Mouse (Mus musculus) heart, postnatal 0 days (tissue): ENCODE data around the gene Tex28. TPM values are rescaled to one million over a fixed set of nuclear protein-coding genes. Genes with fewer than 3 reads are reported as not detected.
A peak's percentile ranks its signal among the peaks of the same experiment; 100 is the strongest.

Experiments used
- ATAC-seq: fragments of 200-750 bp; cut with Nextera tagmentation; 2 replicates; pipeline ENCODE4 v1.8.0; 2017; ENCODE audit warnings: low read depth, moderate number of reproducible peaks, moderate library complexity; ENCODE audit not compliant: insufficient read depth
- DNase-seq: peaks from one replicate; pipeline ENCODE4 v3.0.0-alpha.2; 2016; ENCODE audit warnings: low spot score
- H3K27ac ChIP-seq: fragments of 300-500 bp; sonication (generic); 2 replicates; pipeline ENCODE4 v1.5.1; 2014; ENCODE audit warnings: low read depth, mild to moderate bottlenecking
- H3K27me3 ChIP-seq: fragments of 300-500 bp; sonication (generic); 2 replicates; pipeline ENCODE4 v1.6.1; 2014; ENCODE audit warnings: low read length, mixed read lengths; ENCODE audit not compliant: control insufficient read depth, insufficient read depth
- H3K36me3 ChIP-seq: fragments of 300-500 bp; sonication (generic); replicated peaks from 2 replicates; pipeline ENCODE4 v1.6.1; 2014; ENCODE audit warnings: low read length, mixed read lengths; ENCODE audit not compliant: control insufficient read depth, insufficient read depth
- H3K4me1 ChIP-seq: fragments of 300-500 bp; sonication (generic); 2 replicates; pipeline ENCODE4 v1.6.1; 2014; ENCODE audit warnings: antibody characterized with exemption; ENCODE audit not compliant: control insufficient read depth, insufficient read depth
- H3K4me2 ChIP-seq: fragments of 300-500 bp; sonication (generic); 2 replicates; pipeline ENCODE4 v1.6.1; 2014; ENCODE audit warnings: low read depth, mild to moderate bottlenecking, low read length, moderate library complexity
- H3K4me3 ChIP-seq: fragments of 300-500 bp; sonication (generic); 2 replicates; pipeline ENCODE4 v1.5.1; 2014; ENCODE audit warnings: low read depth, low read length
- H3K9ac ChIP-seq: fragments of 300-500 bp; sonication (generic); replicated peaks from 2 replicates; pipeline ENCODE4 v1.6.1; 2014; ENCODE audit warnings: low read depth, low read length, mixed read lengths
- H3K9me3 ChIP-seq: fragments of 300-500 bp; sonication (generic); replicated peaks from 2 replicates; pipeline ENCODE4 v1.6.1; 2016; ENCODE audit warnings: low read length; ENCODE audit not compliant: control insufficient read depth
- CTCF ChIP-seq: IDR thresholded peaks from 2 replicates; pipeline ENCODE4 v1.5.1; 2016; ENCODE audit warnings: antibody characterized with exemption, control low read depth, low read depth
- EP300 ChIP-seq: IDR thresholded peaks from 2 replicates; pipeline ENCODE4 v1.6.1; 2016; ENCODE audit warnings: antibody characterized with exemption, low read depth
- WGBS: fragments of 180-500 bp; shearing (Covaris S2); extraction: QIAGEN DNeasy Blood & Tissue Kit; methylation state at CpG from one replicate; pipeline ENCODE4 v1.1.7; 2014; 5-methylcytosine and 5-hydroxymethylcytosine counted together
- polyA plus RNA-seq: library from polyadenylated mRNA; unstranded; fragments of >200 nt; fragmentation: Nextera tagmentation; extraction: Ambion mirVana; gene quantifications from 2 replicates; pipeline ENCODE4 v1.2.1, GENCODE M21; 2015
- total RNA-seq: library from RNA; depleted of rRNA; stranded (reverse); fragments of >200 nt; gene quantifications from 2 replicates; pipeline ENCODE4 v1.2.3, GENCODE M21; 2014; ENCODE audit warnings: low replicate concordance; rRNA removed

The Tex28 gene
- total and polyA plus RNA-seq, 2 experiments from 2014 or later = not detected

GRCm38 (mm10) chrX:74115511-74115910, 52.1 kb downstream of the Tex28 start:
- H3K4me1 ChIP-seq = no peaks in the 10 kb centered on the region
- peak overlapping the region; percentile 38 for H3K4me3 ChIP-seq
- 0 out of 2 replicates have a peak overlapping the region, but pooled peaks have one; percentile 48 for H3K27ac ChIP-seq
- H3K9ac ChIP-seq = no peak overlapping the region
- no peaks in the 10 kb centered on the region for H3K9me3 ChIP-seq
- TF ChIP-seq EP300 = no peak
- TF ChIP-seq CTCF = peak; percentile 54
- H3K36me3 ChIP-seq = no peaks in the 10 kb centered on the region
- H3K27me3 ChIP-seq = no peaks in the 10 kb centered on the region
- peak; percentile 78 for ATAC-seq
- peak overlapping the region; percentile 54 for H3K4me2 ChIP-seq
- peak; percentile 54 for DNase-seq
- WGBS = 11% methylated on average over 10 of the region's 10 CpGs

GRCm38 (mm10) chrX:74114036-74114435, 53.6 kb downstream of the Tex28 start:
- TF ChIP-seq EP300 (no peak), CTCF (no peak)
- no peak overlapping the region for H3K4me3 ChIP-seq
- H3K9ac ChIP-seq = no peak overlapping the region
- no peak overlapping the region for H3K27ac ChIP-seq
- no peaks in the 10 kb centered on the region for H3K36me3 ChIP-seq
- H3K27me3 ChIP-seq = no peaks in the 10 kb centered on the region
- no peak overlapping the region for H3K4me2 ChIP-seq
- DNase-seq (no peak), ATAC-seq (no peak)
- no peaks in the 10 kb centered on the region for H3K4me1 ChIP-seq
- no peaks in the 10 kb centered on the region for H3K9me3 ChIP-seq

- DNase-seq (peak; percentile 7), ATAC-seq (peak; percentile 58; the same call in 1 of the 2 replicates)
- H3K4me3 ChIP-seq = no peak overlapping the region
- TF ChIP-seq CTCF (no peak), EP300 (no peak)
- peak overlapping the region; percentile 25; the same call in 1 of the 2 replicates for H3K27ac ChIP-seq
- H3K4me2 ChIP-seq = no peak overlapping the region
- no peaks in the 10 kb centered on the region for H3K4me1 ChIP-seq
- H3K9ac ChIP-seq = no peak overlapping the region
- H3K9me3 ChIP-seq = no peaks in the 10 kb centered on the region
- no peaks in the 10 kb centered on the region for H3K27me3 ChIP-seq
- H3K36me3 ChIP-seq = no peaks in the 10 kb centered on the region
- WGBS = 23% methylated on average over 3 of the region's 3 CpGs
Observed at GRCm38 (mm10) chrX:74108747-74109146, 58.9 kb downstream of the Tex28 start.

GRCm38 (mm10) chrX:74105916-74106315, 61.7 kb downstream of the Tex28 start:
- Histone ChIP-seq H3K27me3 (no peaks in the 10 kb centered on the region), H3K9me3 (no peaks in the 10 kb centered on the region), H3K4me1 (no peaks in the 10 kb centered on the region), H3K9ac (no peak overlapping the region), H3K36me3 (no peaks in the 10 kb centered on the region), H3K4me3 (no peak overlapping the region), H3K4me2 (no peak overlapping the region), H3K27ac (no peak overlapping the region)
- ATAC-seq = no peak
- 27% methylated on average over 2 of the region's 2 CpGs for whole genome bisulfite sequencing
- no peak for DNase-seq
- TF ChIP-seq CTCF = no peak
- no peak for TF ChIP-seq EP300

GRCm38 (mm10) chrX:74103457-74104188, 64.0 kb downstream of the Tex28 start:
- Histone ChIP-seq H3K9ac (no peak overlapping the region), H3K4me2 (peak overlapping the region; percentile 39), H3K27me3 (no peaks in the 10 kb centered on the region), H3K4me3 (no peak overlapping the region), H3K36me3 (no peaks in the 10 kb centered on the region), H3K27ac (peak overlapping the region; percentile 93), H3K4me1 (no peaks in the 10 kb centered on the region), H3K9me3 (no peaks in the 10 kb centered on the region)
- DNase-seq (peak; percentile 48), ATAC-seq (peak; percentile 96)
- 31% methylated on average over 4 of the region's 4 CpGs for whole genome bisulfite sequencing
- no peak for TF ChIP-seq EP300
- TF ChIP-seq CTCF = peak; percentile 47

Other genes starting within 250 kb of the Tex28 start
- gene Arhgap4, start 246.0 kb downstream of the Tex28 start, total RNA-seq = 0.23 and 6.5 TPM in 2 replicates
- gene Arhgap4, start 246.0 kb downstream of the Tex28 start, polyA plus RNA-seq = 0.51 and 0.72 TPM in 2 replicates
- 62.5 and 95.3 TPM in 2 replicates for gene Naa10, start 245.9 kb downstream of the Tex28 start, total RNA-seq
- 95.2 and 98.5 TPM in 2 replicates for gene Naa10, start 245.9 kb downstream of the Tex28 start, polyA plus RNA-seq
- gene Renbp, start 237.0 kb downstream of the Tex28 start, total RNA-seq = 16.5 and 43.5 TPM in 2 replicates
- gene Renbp, start 237.0 kb downstream of the Tex28 start, polyA plus RNA-seq = 35.9 and 38.8 TPM in 2 replicates
- 70.4 and 81.6 TPM in 2 replicates for gene Hcfc1, start 201.5 kb downstream of the Tex28 start, total RNA-seq
- 13.2 and 17.6 TPM in 2 replicates for gene Hcfc1, start 201.5 kb downstream of the Tex28 start, polyA plus RNA-seq
- gene Irak1, start 143.9 kb downstream of the Tex28 start, total RNA-seq = 46.9 and 94.8 TPM in 2 replicates
- gene Irak1, start 143.9 kb downstream of the Tex28 start, polyA plus RNA-seq = 31.7 and 35.3 TPM in 2 replicates
- not detected in 2 replicates for gene Opn1mw, start 40.4 kb downstream of the Tex28 start, total RNA-seq
- gene Opn1mw, start 40.4 kb downstream of the Tex28 start, polyA plus RNA-seq = not detected in 2 replicates
- 15.6 and 43.8 TPM in 2 replicates for gene Mecp2, start 32.5 kb downstream of the Tex28 start, total RNA-seq
- gene Mecp2, start 32.5 kb downstream of the Tex28 start, polyA plus RNA-seq = 10.8 and 12.1 TPM in 2 replicates
- gene Tktl1, start 9.4 kb upstream of the Tex28 start, total RNA-seq = not detected in 2 replicates
- not detected in 2 replicates for gene Tktl1, start 9.4 kb upstream of the Tex28 start, polyA plus RNA-seq
- gene Flna, start 82.0 kb upstream of the Tex28 start, total RNA-seq = 374 and 672 TPM in 2 replicates
- gene Flna, start 82.0 kb upstream of the Tex28 start, polyA plus RNA-seq = 58.0 and 67.4 TPM in 2 replicates
- 34.4 and 73.4 TPM in 2 replicates for gene Emd, start 86.8 kb upstream of the Tex28 start, total RNA-seq
- 13.1 and 13.2 TPM in 2 replicates for gene Emd, start 86.8 kb upstream of the Tex28 start, polyA plus RNA-seq
- gene Rpl10, start 103.0 kb upstream of the Tex28 start, total RNA-seq = 2,015 and 2,184 TPM in 2 replicates
- 410 and 447 TPM in 2 replicates for gene Rpl10, start 103.0 kb upstream of the Tex28 start, polyA plus RNA-seq
- 69.3 and 71.1 TPM in 2 replicates for gene Taz, start 114.1 kb upstream of the Tex28 start, total RNA-seq
- gene Taz, start 114.1 kb upstream of the Tex28 start, polyA plus RNA-seq = 60.9 and 69.7 TPM in 2 replicates
- 11.7 and 26.5 TPM in 2 replicates for gene Dnase1l1, start 114.5 kb upstream of the Tex28 start, total RNA-seq
- 14.5 and 15.8 TPM in 2 replicates for gene Dnase1l1, start 114.5 kb upstream of the Tex28 start, polyA plus RNA-seq
- gene Atp6ap1, start 129.3 kb upstream of the Tex28 start, total RNA-seq = 114 and 125 TPM in 2 replicates
- gene Atp6ap1, start 129.3 kb upstream of the Tex28 start, polyA plus RNA-seq = 92.3 and 92.8 TPM in 2 replicates
- gene Gdi1, start 137.2 kb upstream of the Tex28 start, total RNA-seq = 62.1 and 81.6 TPM in 2 replicates
- gene Gdi1, start 137.2 kb upstream of the Tex28 start, polyA plus RNA-seq = 72.1 and 75.5 TPM in 2 replicates
- 2.4 and 9.8 TPM in 2 replicates for gene Fam50a, start 145.2 kb upstream of the Tex28 start, total RNA-seq
- gene Fam50a, start 145.2 kb upstream of the Tex28 start, polyA plus RNA-seq = 40.3 and 41.3 TPM in 2 replicates
- gene Plxna3, start 161.2 kb upstream of the Tex28 start, total RNA-seq = 12.9 and 15.9 TPM in 2 replicates
- 0.59 TPM in 2 replicates for gene Plxna3, start 161.2 kb upstream of the Tex28 start, polyA plus RNA-seq
- gene Lage3, start 185.8 kb upstream of the Tex28 start, total RNA-seq = 61.1 and 76.7 TPM in 2 replicates
- gene Lage3, start 185.8 kb upstream of the Tex28 start, polyA plus RNA-seq = 83.9 and 94.9 TPM in 2 replicates
- 44.2 and 58.2 TPM in 2 replicates for gene Ubl4a, start 205.4 kb upstream of the Tex28 start, total RNA-seq
- gene Ubl4a, start 205.4 kb upstream of the Tex28 start, polyA plus RNA-seq = 49.8 and 50.8 TPM in 2 replicates
- 9.1 and 17.2 TPM in 2 replicates for gene Slc10a3, start 205.5 kb upstream of the Tex28 start, total RNA-seq
- gene Slc10a3, start 205.5 kb upstream of the Tex28 start, polyA plus RNA-seq = 9.4 and 10.3 TPM in 2 replicates
- 32.7 and 41.1 TPM in 2 replicates for gene Fam3a, start 225.4 kb upstream of the Tex28 start, total RNA-seq
- gene Fam3a, start 225.4 kb upstream of the Tex28 start, polyA plus RNA-seq = 26.8 and 26.9 TPM in 2 replicates
- 27.0 and 34.7 TPM in 2 replicates for gene Ikbkg, start 225.5 kb upstream of the Tex28 start, total RNA-seq
- gene Ikbkg, start 225.5 kb upstream of the Tex28 start, polyA plus RNA-seq = 17.4 and 18.1 TPM in 2 replicates